Mouse (Mus musculus) testis, postnatal 14 days (tissue): Measurements from ENCODE around the gene Shisa6.

ENCODE experiments used
- DNase-seq: peaks from one replicate; pipeline ENCODE4 v3.0.0; 2021; ENCODE audit warnings: low spot score

Shisa6 gene

DNA sequence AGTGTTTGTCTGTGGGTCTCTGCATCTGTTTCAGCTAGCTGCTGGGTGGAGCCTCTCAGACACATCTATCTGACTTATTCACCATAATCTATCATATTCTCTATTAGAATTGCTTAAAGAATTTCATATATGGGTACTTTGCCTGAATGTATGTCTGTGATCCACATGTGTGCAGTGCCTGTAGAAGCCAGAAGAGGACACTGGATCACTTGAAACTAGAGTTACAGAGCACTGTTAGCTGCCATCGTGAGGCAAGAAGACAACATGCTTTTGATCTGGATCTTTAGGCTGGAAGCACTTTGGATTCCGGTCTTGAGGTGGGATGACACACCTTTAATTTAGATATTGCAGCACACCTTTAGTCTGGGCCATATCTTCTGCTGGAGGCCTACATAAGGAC, 289.2 kb downstream of the Shisa6 start:
- DNase-seq, result no peak

DNA sequence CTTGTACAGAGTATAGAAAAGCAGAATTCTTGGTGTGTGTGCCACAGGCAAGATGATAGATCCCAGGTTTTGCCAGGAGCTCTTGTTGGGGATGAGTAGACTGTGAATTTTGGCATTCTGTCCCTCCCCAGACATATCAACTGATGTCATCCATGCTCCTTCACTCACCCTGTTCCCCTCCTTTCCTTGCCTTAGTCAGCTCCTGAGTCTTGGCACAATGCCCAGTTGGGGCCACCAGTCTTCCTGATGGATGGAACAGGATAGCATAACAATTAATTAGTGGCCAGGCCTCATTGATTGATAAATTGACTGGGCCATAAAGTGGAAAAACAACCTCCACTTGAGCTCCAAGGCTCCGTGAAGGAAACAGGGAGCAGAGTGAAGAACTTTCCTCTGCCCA, 292.9 kb downstream of the Shisa6 start:
- no peak for DNase-seq

DNA sequence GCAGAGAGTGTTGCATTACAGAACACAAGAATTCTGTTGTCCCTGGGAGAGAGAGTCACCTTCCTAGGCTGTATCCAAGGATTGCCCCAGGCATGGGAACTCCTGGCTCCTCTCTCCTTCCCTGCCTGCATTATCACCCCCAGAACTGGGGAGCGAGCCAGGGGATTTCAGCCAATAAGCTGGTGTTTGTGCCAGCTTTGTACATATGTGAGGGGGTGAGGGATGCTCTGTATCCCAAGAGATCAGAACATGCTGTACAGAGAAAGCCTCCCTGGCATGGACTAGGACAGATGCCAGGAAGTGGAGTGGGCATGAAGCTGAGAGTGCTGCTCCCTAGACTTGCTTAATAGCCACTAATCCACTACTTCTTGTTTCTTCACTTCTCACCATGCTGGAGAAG, 303.6 kb downstream of the Shisa6 start:
- peak; percentile 82 for DNase-seq

DNA sequence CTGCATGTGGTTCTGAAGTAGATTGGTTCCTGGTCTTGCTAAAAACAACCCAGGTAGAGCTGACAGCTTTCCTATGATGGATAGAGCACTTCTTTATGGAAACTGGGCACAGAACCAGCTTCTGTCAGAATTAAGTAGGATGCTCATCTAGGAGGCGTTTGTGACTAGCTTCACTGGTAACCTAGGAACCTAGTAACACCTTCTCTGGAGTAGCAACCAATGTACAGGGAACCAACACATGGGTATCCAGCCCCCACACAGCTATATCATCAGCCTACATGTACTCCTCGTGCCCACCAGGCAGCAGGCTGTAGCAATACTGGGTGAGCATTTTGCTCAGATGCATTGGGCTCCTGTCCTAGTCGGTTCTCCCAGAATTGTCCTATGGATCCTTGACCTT, 307.3 kb downstream of the Shisa6 start:
- no peak for DNase-seq

DNA sequence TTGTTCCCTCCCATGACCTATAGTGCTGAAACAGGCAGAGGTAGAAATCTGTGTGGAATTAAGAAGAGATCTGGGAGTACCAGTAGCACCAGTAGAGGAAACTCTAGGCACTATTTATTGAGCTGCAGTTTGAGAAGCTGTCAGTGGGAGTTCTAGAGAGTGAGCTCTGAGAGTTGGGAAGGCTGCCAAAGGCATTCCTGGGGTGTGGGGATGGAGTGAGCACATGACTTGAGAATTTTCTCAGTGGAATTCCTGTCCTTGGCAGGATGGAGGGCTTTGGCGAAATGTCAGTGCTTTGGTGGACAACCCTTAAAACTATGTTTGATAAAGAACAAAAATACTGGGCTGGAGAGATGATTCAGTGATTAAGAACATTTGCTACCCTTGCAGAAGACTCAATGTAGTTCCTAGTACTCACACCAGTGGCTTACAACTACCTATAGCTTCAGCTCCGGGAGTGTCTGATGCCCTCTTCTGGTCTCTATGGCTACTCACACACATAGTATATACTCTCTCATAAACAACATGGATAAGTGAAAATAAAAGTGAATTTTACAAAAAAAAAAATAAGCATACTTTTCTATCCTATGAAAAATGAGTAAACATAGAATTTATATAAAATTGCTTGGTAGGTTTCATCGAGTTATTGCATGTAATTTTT, 337.0 kb downstream of the Shisa6 start:
- DNase-seq, result peak; percentile 23

DNA sequence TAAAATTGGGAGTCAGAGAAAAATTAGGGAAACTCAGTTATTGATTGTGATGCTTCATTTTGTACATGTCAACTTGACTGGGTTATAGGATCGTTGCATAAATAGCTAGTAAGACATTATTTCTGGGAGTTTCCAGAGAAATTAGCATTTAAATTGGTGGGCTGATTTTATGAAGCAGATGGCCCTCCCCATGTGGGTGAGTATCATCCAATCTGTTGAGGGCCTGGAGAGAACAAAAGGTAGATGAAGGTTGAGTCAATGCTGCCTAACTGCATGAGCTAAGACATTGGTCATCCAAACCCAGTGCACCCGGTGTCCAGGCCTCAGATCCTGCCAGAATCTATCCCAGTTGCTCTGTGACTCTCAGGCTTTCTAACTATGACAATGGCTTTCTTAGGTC, 337.6 kb downstream of the Shisa6 start:
- DNase-seq, result no peak

DNA sequence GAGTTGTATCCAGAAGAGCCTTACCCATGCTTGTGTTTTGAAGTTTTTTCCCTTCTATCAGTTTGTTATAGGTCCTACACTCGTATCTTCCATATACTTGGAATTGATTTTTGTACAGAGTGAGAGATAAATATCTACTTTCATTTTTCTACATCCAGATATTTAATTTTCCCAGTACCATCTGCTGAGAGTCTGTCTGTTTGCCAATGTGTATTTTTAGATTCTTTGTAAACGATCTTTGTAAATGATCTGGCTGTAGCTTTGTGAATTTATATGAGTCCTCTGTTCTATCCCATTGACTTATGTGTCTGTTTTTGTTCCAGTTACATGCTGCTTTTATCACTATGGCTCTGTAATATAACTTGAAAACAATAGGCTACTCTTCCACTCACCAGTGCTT, 348.0 kb downstream of the Shisa6 start:
- no peak for DNase-seq

DNA sequence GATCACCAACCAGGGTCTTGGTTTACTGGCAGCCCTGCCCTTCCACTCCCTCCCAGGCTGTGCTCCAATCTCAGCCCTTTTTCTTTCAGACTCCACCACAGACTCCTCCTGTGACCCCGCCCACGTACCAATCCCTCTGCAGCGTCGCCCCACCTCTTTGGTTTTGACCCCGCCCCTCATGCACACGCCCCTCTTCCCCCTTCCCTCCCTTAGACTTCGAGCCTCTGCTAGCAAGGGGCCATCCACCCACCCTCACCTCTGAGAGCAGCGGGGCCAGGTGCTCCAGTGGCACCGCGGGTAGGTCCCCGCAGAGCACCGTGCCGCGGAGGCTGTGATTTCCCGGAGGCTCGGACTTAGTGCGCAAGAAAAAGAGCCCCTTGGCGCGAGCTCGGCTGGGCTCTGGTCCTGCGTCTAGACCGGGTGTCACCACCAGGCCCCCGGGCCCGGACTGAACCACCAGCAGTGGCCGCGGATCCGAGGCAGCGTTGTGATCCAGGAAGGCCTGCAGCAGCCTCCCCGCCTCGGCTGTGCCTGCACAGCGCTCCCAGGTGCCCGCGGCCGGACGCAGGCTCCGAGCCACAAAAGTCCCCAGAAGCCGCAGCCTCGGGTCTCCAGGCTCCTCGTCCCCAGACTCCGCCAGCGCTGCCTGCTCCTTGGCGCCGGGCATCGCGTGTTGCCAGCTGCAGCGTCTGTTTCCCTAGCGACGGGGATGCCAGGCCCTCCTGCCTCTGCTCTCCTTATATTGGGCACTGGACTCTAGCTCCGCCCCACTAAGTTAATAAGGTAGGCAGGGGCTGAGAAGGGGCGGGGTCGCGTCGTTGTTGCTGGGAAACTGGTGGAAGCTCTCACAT, 357.7 kb downstream of the Shisa6 start, which contains the start of gene Dnah9:
TSS of gene Dnah9 (minus strand) at position 751 of the 851 bp plus-strand sequence.
- peak; percentile 86 for DNase-seq

DNA sequence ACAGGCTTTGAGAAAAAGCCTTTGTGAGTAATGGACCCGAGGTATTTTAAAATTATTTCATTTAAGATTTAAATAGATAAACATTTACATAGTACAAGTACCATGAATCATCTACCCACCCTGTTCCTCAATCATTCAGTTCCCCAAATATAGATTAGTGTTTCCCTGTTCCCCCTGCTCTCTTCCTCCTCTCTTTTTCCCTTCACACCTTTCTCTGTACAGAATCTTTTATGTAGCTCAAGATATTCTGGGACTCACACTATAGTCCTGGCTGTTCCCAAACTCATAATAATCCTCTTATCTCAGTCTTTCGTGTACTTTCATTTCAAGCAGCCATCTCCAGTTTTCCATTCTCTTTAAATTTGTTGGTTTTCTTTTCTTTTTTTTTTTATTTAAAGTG, 361.7 kb downstream of the Shisa6 start:
- no peak for DNase-seq
